Mouse (Mus musculus): ENCODE results near the gene Atrn. TPM values are rescaled to one million over a fixed set of nuclear protein-coding genes. Genes with fewer than 3 reads are reported as not detected.

The Atrn gene
- polyA plus RNA-seq, 1 experiment from 2014 or later, result 22.7 TPM

GRCm38 (mm10) chr2:131072536-131072935 is 166.2 kb downstream of the Atrn start:
- 88% methylated on average over 10 of the region's 10 CpGs for WGBS
- no peak overlapping the region for H3K9ac ChIP-seq
- H3K4me1 ChIP-seq (replicated peaks; ENCODE audit: control insufficient read depth, insufficient read depth, low read length), result no peaks in the 10 kb centered on the region
- no peak overlapping the region for H3K4me2 ChIP-seq (replicated peaks)
- DNase-seq (ENCODE audit: low spot score), result no peak
- ATAC-seq (ENCODE audit: low FRiP score), result no peak
- H3K27ac ChIP-seq, result no peak overlapping the region
- no peaks in the 10 kb centered on the region for H3K9me3 ChIP-seq (ENCODE audit: control insufficient read depth, low read length)
- H3K36me3 ChIP-seq (replicated peaks; ENCODE audit: control insufficient read depth, insufficient read depth), result no peaks in the 10 kb centered on the region
- H3K27me3 ChIP-seq (ENCODE audit: control insufficient read depth, insufficient read depth, low read length), result no peaks in the 10 kb centered on the region
- H3K4me3 ChIP-seq (replicated peaks; ENCODE audit: low read length), result no peak overlapping the region

Small RNA genes within 50 kb of the gene (microRNA-seq; reads per million reads assigned to microRNA genes)
- gene Mir6973b, result not detected

Other genes with a start within 250 kb of the Atrn start
- gene Ddrgk1, start 241.8 kb upstream of the Atrn start, polyA plus RNA-seq (2014; fragmentation: Nextera tagmentation; extraction: Ambion mirVana), result 62.5 and 65.3 TPM in 2 replicates
- 115 and 116 TPM in 2 replicates for gene Itpa, start 238.9 kb upstream of the Atrn start, polyA plus RNA-seq (2014; fragmentation: Nextera tagmentation; extraction: Ambion mirVana)
- 0.78 and 0.82 TPM in 2 replicates for gene Slc4a11, start 209.0 kb upstream of the Atrn start, polyA plus RNA-seq (2014; fragmentation: Nextera tagmentation; extraction: Ambion mirVana)
- gene 4930402H24Rik, start 89 bp upstream of the Atrn start, polyA plus RNA-seq (2014; fragmentation: Nextera tagmentation; extraction: Ambion mirVana), result 92.5 and 99.6 TPM in 2 replicates
- gene Gfra4, start 136.6 kb downstream of the Atrn start, polyA plus RNA-seq (2014; fragmentation: Nextera tagmentation; extraction: Ambion mirVana), result 49.2 and 50.8 TPM in 2 replicates
- 0.81 and 1.4 TPM in 2 replicates for gene Adam33, start 157.3 kb downstream of the Atrn start, polyA plus RNA-seq (2014; fragmentation: Nextera tagmentation; extraction: Ambion mirVana)
- gene Siglec1, start 180.3 kb downstream of the Atrn start, polyA plus RNA-seq (2014; fragmentation: Nextera tagmentation; extraction: Ambion mirVana), result 0.27 and 0.39 TPM in 2 replicates
- gene Hspa12b, start 220.8 kb downstream of the Atrn start, polyA plus RNA-seq (2014; fragmentation: Nextera tagmentation; extraction: Ambion mirVana), result 2.2 and 3.3 TPM in 2 replicates
- not detected in 2 replicates for gene Gm11037, start 227.0 kb downstream of the Atrn start, polyA plus RNA-seq (2014; fragmentation: Nextera tagmentation; extraction: Ambion mirVana)